Mouse (Mus musculus) lung, embryonic 14.5 days (tissue): Measurements from ENCODE around the gene Cd81. TPM values are rescaled to one million over a fixed set of nuclear protein-coding genes. Genes with fewer than 3 reads are reported as not detected.

Experiments
- ATAC-seq: fragments of 200-750 bp; cut with Nextera tagmentation; 2 replicates; pipeline ENCODE4 v1.8.0; 2017; ENCODE audit warnings: mild to moderate bottlenecking, moderate TSS enrichment, moderate library complexity; ENCODE audit not compliant: insufficient read depth
- DNase-seq: peaks from one replicate; pipeline ENCODE4 v3.0.0-alpha.2; 2015
- H3K27ac ChIP-seq: fragments of 300-500 bp; sonication (generic); 2 replicates; pipeline ENCODE4 v1.5.1; 2014; ENCODE audit warnings: low read depth, mild to moderate bottlenecking, moderate library complexity
- H3K27me3 ChIP-seq: fragments of 300-500 bp; sonication (generic); 2 replicates; pipeline ENCODE4 v1.6.1; 2014; ENCODE audit warnings: low read length, control low read depth; ENCODE audit not compliant: insufficient read depth
- H3K36me3 ChIP-seq: fragments of 300-500 bp; sonication (generic); 2 replicates; pipeline ENCODE4 v1.6.1; 2014; ENCODE audit warnings: control low read depth; ENCODE audit not compliant: insufficient read depth
- H3K4me1 ChIP-seq: fragments of 300-500 bp; sonication (generic); 2 replicates; pipeline ENCODE4 v1.6.1; 2014; ENCODE audit warnings: antibody characterized with exemption, control low read depth; ENCODE audit not compliant: insufficient read depth
- H3K4me2 ChIP-seq: fragments of 300-500 bp; sonication (generic); 2 replicates; pipeline ENCODE4 v1.6.1; 2014; ENCODE audit warnings: mild to moderate bottlenecking
- H3K4me3 ChIP-seq: fragments of 300-500 bp; sonication (generic); 2 replicates; pipeline ENCODE4 v1.5.1; 2014; ENCODE audit warnings: low read depth, low read length
- H3K9ac ChIP-seq: fragments of 300-500 bp; sonication (generic); 2 replicates; pipeline ENCODE4 v1.6.1; 2014
- H3K9me3 ChIP-seq: fragments of 300-500 bp; sonication (generic); 2 replicates; pipeline ENCODE4 v1.6.1; 2016; ENCODE audit warnings: low read depth, low read length, control low read depth
- CTCF ChIP-seq: IDR thresholded peaks from 2 replicates; pipeline ENCODE4 v1.5.1; 2016; ENCODE audit warnings: antibody characterized with exemption, low read depth
- WGBS: fragments of 180-500 bp; shearing (Covaris S2); extraction: QIAGEN DNeasy Blood & Tissue Kit; methylation state at CpG from one replicate; pipeline ENCODE4 v1.1.7; 2014; 5-methylcytosine and 5-hydroxymethylcytosine counted together
- polyA plus RNA-seq: library from polyadenylated mRNA; unstranded; fragments of >200 nt; fragmentation: Nextera tagmentation; extraction: Ambion mirVana; gene quantifications from 2 replicates; pipeline ENCODE4 v1.2.1, GENCODE M21; 2014

The Cd81 gene
- polyA plus RNA-seq, 1 experiment from 2014 or later, result 667 TPM

- peaks cover 30% of the 10 kb centered on the region for H3K36me3 ChIP-seq
- no peaks in the 10 kb centered on the region for H3K27me3 ChIP-seq
- peak overlapping the region; percentile 93 for H3K4me2 ChIP-seq
- WGBS, result 60% methylated on average over 11 of the region's 11 CpGs
- no peak for DNase-seq
- peaks cover 37% of the 10 kb centered on the region for H3K4me1 ChIP-seq
- peak overlapping the region; percentile 5; the same call in 1 of the 2 replicates for H3K27ac ChIP-seq
- H3K4me3 ChIP-seq, result peak overlapping the region; percentile 95
- H3K9ac ChIP-seq, result peak overlapping the region; percentile 27; the same call in 1 of the 2 replicates
- H3K9me3 ChIP-seq, result no peaks in the 10 kb centered on the region
- no peak for TF ChIP-seq CTCF
- no peak for ATAC-seq
Measured at GRCm38 (mm10) chr7:143055499-143056186, 3.1 kb downstream of the Cd81 start.

- no peak overlapping the region for H3K9ac ChIP-seq
- DNase-seq (no peak), ATAC-seq (no peak)
- TF ChIP-seq CTCF, result no peak
- peaks cover 44% of the 10 kb centered on the region for H3K36me3 ChIP-seq
- no peaks in the 10 kb centered on the region for H3K27me3 ChIP-seq
- peaks cover 37% of the 10 kb centered on the region for H3K4me1 ChIP-seq
- no peak overlapping the region for H3K4me3 ChIP-seq
- WGBS, result 73% methylated on average over 5 of the region's 5 CpGs
- H3K27ac ChIP-seq, result no peak overlapping the region
- H3K9me3 ChIP-seq, result no peaks in the 10 kb centered on the region
- peak overlapping the region; percentile 47; the same call in 1 of the 2 replicates for H3K4me2 ChIP-seq
Measured at GRCm38 (mm10) chr7:143057023-143057422, 4.5 kb downstream of the Cd81 start.

- H3K4me3 ChIP-seq, result no peak overlapping the region
- H3K4me1 ChIP-seq, result peaks cover 37% of the 10 kb centered on the region
- peak overlapping the region; percentile 47 for H3K4me2 ChIP-seq
- DNase-seq (no peak), ATAC-seq (no peak)
- WGBS, result 25% methylated on average over 9 of the region's 9 CpGs
- H3K9ac ChIP-seq, result no peak overlapping the region
- H3K36me3 ChIP-seq, result peaks cover 51% of the 10 kb centered on the region
- H3K27me3 ChIP-seq, result no peaks in the 10 kb centered on the region
- no peaks in the 10 kb centered on the region for H3K9me3 ChIP-seq
- H3K27ac ChIP-seq, result peak overlapping the region; percentile 84
- no peak for TF ChIP-seq CTCF
Measured at GRCm38 (mm10) chr7:143057667-143058220, 5.2 kb downstream of the Cd81 start.

GRCm38 (mm10) chr7:143058221-143058697, 5.7 kb downstream of the Cd81 start:
- no peak overlapping the region for H3K4me3 ChIP-seq

DNA sequence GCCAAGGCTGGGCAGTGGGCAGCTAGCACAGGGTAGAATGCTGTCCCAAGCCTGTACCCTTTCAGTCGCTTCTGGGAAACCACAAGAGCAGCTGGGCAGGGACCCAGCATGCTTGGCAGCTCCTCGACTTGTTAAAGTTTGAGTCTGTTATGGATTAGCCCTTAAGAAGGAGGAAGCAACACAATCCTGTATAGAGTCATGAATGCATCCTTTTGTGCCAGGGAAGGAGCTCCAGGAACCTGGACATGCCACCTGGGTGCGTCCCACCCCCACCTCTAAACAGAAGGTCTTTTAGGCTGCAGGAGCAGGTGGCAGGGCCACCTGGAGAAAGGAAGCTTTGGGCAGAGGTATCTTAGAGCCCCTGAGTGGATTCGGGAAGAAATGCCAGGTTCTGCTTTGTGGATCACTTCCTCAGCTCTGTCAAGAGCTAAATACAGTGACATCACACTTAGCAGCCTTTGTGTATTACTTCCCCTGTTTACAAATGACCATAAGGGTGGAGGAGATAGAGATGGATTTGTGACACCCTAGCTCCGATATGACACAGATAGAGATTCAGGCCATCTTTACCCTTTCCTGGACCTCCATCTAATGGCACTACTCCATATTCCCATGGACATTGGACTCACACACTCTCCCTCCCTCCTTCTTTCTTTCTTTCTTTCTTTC, 6.8 kb downstream of the Cd81 start:
- no peak for ATAC-seq
- no peaks in the 10 kb centered on the region for H3K27me3 ChIP-seq
- H3K9ac ChIP-seq, result no peak overlapping the region
- peak overlapping the region; percentile 47; the same call in 1 of the 2 replicates for H3K4me2 ChIP-seq
- H3K9me3 ChIP-seq, result no peaks in the 10 kb centered on the region
- H3K4me3 ChIP-seq, result no peak overlapping the region
- H3K4me1 ChIP-seq, result peaks cover 37% of the 10 kb centered on the region
- DNase-seq, result no peak
- H3K27ac ChIP-seq, result peak overlapping the region; percentile 58
- TF ChIP-seq CTCF, result no peak
- peaks cover 67% of the 10 kb centered on the region for H3K36me3 ChIP-seq
- WGBS, result 50% methylated on average over 5 of the region's 5 CpGs

More at GRCm38 (mm10) chr7:143058221-143058697, 5.7 kb downstream of the Cd81 start:
- peaks cover 37% of the 10 kb centered on the region for H3K4me1 ChIP-seq
- H3K9me3 ChIP-seq, result no peaks in the 10 kb centered on the region
- DNase-seq (peak; percentile 64), ATAC-seq (peak; percentile 19; the same call in 1 of the 2 replicates)
- no peaks in the 10 kb centered on the region for H3K27me3 ChIP-seq
- H3K27ac ChIP-seq, result peak overlapping the region; percentile 84
- WGBS, result 39% methylated on average over 5 of the region's 5 CpGs
- no peak for TF ChIP-seq CTCF
- H3K4me2 ChIP-seq, result peak overlapping the region; percentile 47
- peaks cover 56% of the 10 kb centered on the region for H3K36me3 ChIP-seq
- H3K9ac ChIP-seq, result no peak overlapping the region

DNA sequence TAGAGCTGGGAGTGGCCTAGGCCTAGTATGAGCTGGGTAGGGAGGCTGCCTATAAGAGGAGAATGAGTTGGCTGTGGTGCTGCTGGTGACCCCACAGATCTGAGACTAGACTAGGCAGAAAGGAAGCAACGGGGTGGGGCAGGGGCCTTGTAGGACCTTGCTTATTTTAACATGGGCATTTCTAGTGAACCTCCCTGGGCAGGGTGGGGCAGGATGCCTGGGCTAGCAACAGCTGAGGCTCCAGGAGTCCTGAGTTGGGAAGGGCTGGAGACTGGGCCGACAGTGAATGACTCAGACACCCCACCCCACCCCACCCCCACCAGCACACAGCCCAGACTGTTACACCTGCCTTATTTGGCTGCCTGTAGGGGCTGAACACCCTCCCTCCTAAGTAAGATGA, 10.2 kb downstream of the Cd81 start:
- no peak for TF ChIP-seq CTCF
- ATAC-seq (no peak), DNase-seq (no peak)
- no peak overlapping the region for H3K4me3 ChIP-seq
- no peaks in the 10 kb centered on the region for H3K9me3 ChIP-seq
- 65% methylated on average over 2 of the region's 2 CpGs for WGBS
- H3K4me1 ChIP-seq, result peaks cover 7% of the 10 kb centered on the region
- H3K27ac ChIP-seq, result no peak overlapping the region
- H3K27me3 ChIP-seq, result no peaks in the 10 kb centered on the region
- no peak overlapping the region for H3K9ac ChIP-seq
- H3K4me2 ChIP-seq, result no peak overlapping the region
- H3K36me3 ChIP-seq, result peaks cover 80% of the 10 kb centered on the region

- peaks cover 3% of the 10 kb centered on the region; the same call in 1 of the 2 replicates for H3K4me1 ChIP-seq
- H3K4me2 ChIP-seq, result no peak overlapping the region
- DNase-seq (no peak), ATAC-seq (no peak)
- no peaks in the 10 kb centered on the region for H3K27me3 ChIP-seq
- no peak overlapping the region for H3K9ac ChIP-seq
- H3K4me3 ChIP-seq, result no peak overlapping the region
- H3K27ac ChIP-seq, result no peak overlapping the region
- WGBS, result 69% methylated on average over 6 of the region's 6 CpGs
- TF ChIP-seq CTCF, result no peak
- peaks cover 86% of the 10 kb centered on the region for H3K36me3 ChIP-seq
- H3K9me3 ChIP-seq, result no peaks in the 10 kb centered on the region
Measured at GRCm38 (mm10) chr7:143064226-143064625, 11.7 kb downstream of the Cd81 start.
